Mouse (Mus musculus) forebrain, embryonic 13.5 days (tissue): ENCODE results near the gene Hivep3. TPM values are rescaled to one million over a fixed set of nuclear protein-coding genes. Genes with fewer than 3 reads are reported as not detected.

Source experiments
- ATAC-seq: fragments of 200-750 bp; cut with Nextera tagmentation; 2 replicates; pipeline ENCODE4 v1.8.0; 2017
- H3K27ac ChIP-seq: fragments of 300-500 bp; sonication (generic); 2 replicates; pipeline ENCODE4 v1.5.1; 2015; ENCODE audit warnings: inconsistent platforms, mild to moderate bottlenecking, moderate library complexity
- H3K27me3 ChIP-seq: fragments of 300-500 bp; sonication (generic); 2 replicates; pipeline ENCODE4 v1.6.1; 2015; ENCODE audit warnings: mild to moderate bottlenecking, inconsistent platforms
- H3K36me3 ChIP-seq: fragments of 300-500 bp; sonication (generic); 2 replicates; pipeline ENCODE4 v1.6.1; 2015; ENCODE audit warnings: mild to moderate bottlenecking, inconsistent platforms; ENCODE audit not compliant: poor library complexity, severe bottlenecking
- H3K4me1 ChIP-seq: fragments of 300-500 bp; sonication (generic); 2 replicates; pipeline ENCODE4 v1.6.1; 2015; ENCODE audit warnings: inconsistent platforms
- H3K4me2 ChIP-seq: fragments of 300-500 bp; sonication (generic); 2 replicates; pipeline ENCODE4 v1.6.1; 2015; ENCODE audit warnings: inconsistent platforms, mild to moderate bottlenecking, moderate library complexity
- H3K4me3 ChIP-seq: fragments of 300-500 bp; sonication (generic); 2 replicates; pipeline ENCODE4 v1.5.1; 2015; ENCODE audit warnings: mild to moderate bottlenecking, inconsistent platforms
- H3K9ac ChIP-seq: fragments of 300-500 bp; sonication (generic); 2 replicates; pipeline ENCODE4 v1.6.1; 2015; ENCODE audit warnings: mild to moderate bottlenecking, inconsistent platforms
- H3K9me3 ChIP-seq: fragments of 300-500 bp; sonication (generic); replicated peaks from 2 replicates; pipeline ENCODE4 v1.6.1; 2016; ENCODE audit warnings: inconsistent platforms
- WGBS: fragments of 180-500 bp; shearing (Covaris S2); methylation state at CpG from one replicate; pipeline ENCODE4 v1.1.7; 2015; 5-methylcytosine and 5-hydroxymethylcytosine counted together
- polyA plus RNA-seq: library from polyadenylated mRNA; unstranded; fragments of >200 nt; fragmentation: Nextera tagmentation; extraction: Ambion mirVana; gene quantifications from 2 replicates; pipeline ENCODE4 v1.2.1, GENCODE M21; 2015

Hivep3 gene
- polyA plus RNA-seq, 1 experiment from 2014 or later, result 10.5 TPM

DNA sequence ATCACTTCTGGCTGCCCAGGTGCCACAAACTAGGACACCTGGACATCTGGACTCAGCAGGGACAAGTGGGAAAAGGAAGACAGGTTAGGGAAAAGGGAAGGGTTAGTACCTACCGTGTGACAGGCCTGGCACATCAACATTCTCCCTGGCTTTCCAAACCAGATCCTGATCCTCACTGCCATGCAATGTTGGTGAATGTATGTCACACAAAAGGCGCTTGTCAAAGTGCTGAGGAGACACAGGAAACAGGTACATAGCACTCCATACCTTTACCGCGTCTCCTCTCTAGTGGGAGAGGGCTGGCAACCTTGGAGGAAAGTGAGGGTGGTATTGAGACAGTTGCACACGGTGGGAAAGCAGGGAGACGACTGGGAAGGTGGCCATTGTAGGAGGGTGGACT is 214.8 kb downstream of the Hivep3 start:
- no peak overlapping the region for H3K4me3 ChIP-seq
- H3K36me3 ChIP-seq, result no peaks in the 10 kb centered on the region
- H3K4me1 ChIP-seq, result peaks cover 19% of the 10 kb centered on the region; the same call in 1 of the 2 replicates
- H3K27me3 ChIP-seq, result no peaks in the 10 kb centered on the region
- H3K9ac ChIP-seq, result no peak overlapping the region
- H3K9me3 ChIP-seq, result peaks cover 9% of the 10 kb centered on the region; the same call in 1 of the 2 replicates
- no peak overlapping the region for H3K4me2 ChIP-seq
- H3K27ac ChIP-seq, result no peak overlapping the region
- ATAC-seq, result no peak
- 92% methylated on average over 6 of the region's 6 CpGs for WGBS

- Histone ChIP-seq H3K27ac (no peak overlapping the region), H3K4me1 (peaks cover 19% of the 10 kb centered on the region; the same call in 1 of the 2 replicates), H3K4me2 (no peak overlapping the region), H3K36me3 (no peaks in the 10 kb centered on the region), H3K4me3 (no peak overlapping the region), H3K9me3 (peaks cover 9% of the 10 kb centered on the region; the same call in 1 of the 2 replicates), H3K9ac (no peak overlapping the region), H3K27me3 (no peaks in the 10 kb centered on the region)
- WGBS, result 82% methylated on average over 12 of the region's 12 CpGs
- no peak for ATAC-seq
Measured at GRCm38 (mm10) chr4:119948922-119949614, 215.5 kb downstream of the Hivep3 start.

DNA sequence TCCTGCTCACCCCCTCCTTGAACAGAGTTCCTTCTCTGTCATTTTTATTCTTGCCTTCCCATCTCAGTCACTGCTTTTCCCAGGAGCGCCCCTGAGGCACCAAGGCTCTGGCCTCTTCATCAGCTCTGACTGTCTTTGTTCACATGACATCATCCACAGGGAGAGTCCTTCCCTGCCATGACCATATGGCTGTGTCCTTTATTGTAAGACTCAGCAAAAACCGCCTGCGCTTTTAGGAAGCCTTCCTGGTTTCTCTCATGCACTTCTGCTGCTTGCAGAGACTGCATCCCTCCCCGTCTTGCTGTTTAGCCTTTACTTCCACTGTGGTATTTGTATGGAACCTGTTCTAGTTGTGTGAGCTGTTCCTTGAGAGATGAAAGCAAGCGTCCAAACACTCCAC is 216.6 kb downstream of the Hivep3 start:
- Histone ChIP-seq H3K4me1 (peaks cover 19% of the 10 kb centered on the region; the same call in 1 of the 2 replicates), H3K9ac (no peak overlapping the region), H3K9me3 (peaks cover 6% of the 10 kb centered on the region; the same call in 1 of the 2 replicates), H3K36me3 (no peaks in the 10 kb centered on the region), H3K4me3 (no peak overlapping the region), H3K27me3 (no peaks in the 10 kb centered on the region), H3K4me2 (no peak overlapping the region), H3K27ac (no peak overlapping the region)
- no peak for ATAC-seq
- 74% methylated on average over 5 of the region's 5 CpGs for WGBS

DNA sequence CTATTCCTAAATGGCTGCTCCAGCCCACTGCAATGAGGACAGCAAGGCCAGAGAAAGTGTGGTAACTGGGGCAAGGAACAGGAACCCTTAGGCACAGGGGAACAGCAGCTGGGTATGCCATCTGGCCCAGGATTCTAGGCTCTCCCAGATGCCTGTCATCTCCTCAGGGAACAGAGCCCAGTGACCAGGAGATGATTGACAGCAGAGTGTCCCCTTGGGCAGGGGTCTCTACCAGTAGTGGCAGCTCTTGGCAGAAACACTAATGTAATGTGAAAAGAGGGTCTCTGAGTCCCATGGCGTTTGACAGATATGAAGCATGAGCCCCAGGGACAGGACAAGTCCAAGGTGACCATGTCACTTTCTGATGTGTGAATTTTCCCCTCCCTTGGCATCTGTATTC is 217.5 kb downstream of the Hivep3 start:
- Histone ChIP-seq H3K27ac (no peak overlapping the region), H3K9ac (no peak overlapping the region), H3K4me3 (no peak overlapping the region), H3K4me2 (no peak overlapping the region), H3K4me1 (peaks cover 19% of the 10 kb centered on the region; the same call in 1 of the 2 replicates), H3K36me3 (no peaks in the 10 kb centered on the region), H3K27me3 (no peaks in the 10 kb centered on the region), H3K9me3 (no peaks in the 10 kb centered on the region)
- 79% methylated on average over 1 of the region's 1 CpGs for WGBS
- no peak for ATAC-seq

- Histone ChIP-seq H3K4me3 (no peak overlapping the region), H3K27ac (no peak overlapping the region), H3K36me3 (no peaks in the 10 kb centered on the region), H3K27me3 (no peaks in the 10 kb centered on the region), H3K4me1 (no peaks in the 10 kb centered on the region), H3K9ac (no peak overlapping the region), H3K4me2 (no peak overlapping the region), H3K9me3 (no peaks in the 10 kb centered on the region)
- WGBS, result 89% methylated on average over 7 of the region's 7 CpGs
- ATAC-seq, result no peak
Measured at GRCm38 (mm10) chr4:119955008-119955407, 221.4 kb downstream of the Hivep3 start.

GRCm38 (mm10) chr4:119957970-119958369 is 224.4 kb downstream of the Hivep3 start:
- WGBS, result 95% methylated on average over 2 of the region's 2 CpGs
- Histone ChIP-seq H3K36me3 (no peaks in the 10 kb centered on the region), H3K27ac (no peak overlapping the region), H3K27me3 (no peaks in the 10 kb centered on the region), H3K4me2 (no peak overlapping the region), H3K9me3 (no peaks in the 10 kb centered on the region), H3K4me1 (no peaks in the 10 kb centered on the region; the same call in 1 of the 2 replicates), H3K4me3 (no peak overlapping the region), H3K9ac (no peak overlapping the region)
- no peak for ATAC-seq

DNA sequence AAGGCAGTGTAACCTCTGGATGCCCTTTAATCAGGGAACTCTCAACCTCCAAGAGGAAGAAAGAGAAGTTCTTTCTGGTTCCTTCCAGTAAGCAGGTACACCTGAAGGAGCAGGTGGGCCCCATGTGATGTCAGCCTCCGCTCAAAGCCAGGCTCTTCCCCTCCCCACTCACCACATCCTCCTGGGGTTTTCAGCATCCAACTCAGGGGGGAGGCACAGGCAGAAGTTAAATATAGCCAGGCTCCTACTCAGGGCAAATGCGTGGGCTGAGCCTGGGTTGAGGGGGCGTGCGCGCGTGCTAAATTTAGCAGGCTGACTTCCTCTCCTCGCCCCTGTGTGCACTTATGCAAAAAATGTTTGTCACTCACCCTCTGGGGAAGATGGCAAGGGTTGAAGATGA is 225.7 kb downstream of the Hivep3 start:
- Histone ChIP-seq H3K27ac (no peak overlapping the region), H3K4me2 (no peak overlapping the region), H3K9me3 (no peaks in the 10 kb centered on the region), H3K4me1 (no peaks in the 10 kb centered on the region; the same call in 1 of the 2 replicates), H3K9ac (no peak overlapping the region), H3K27me3 (no peaks in the 10 kb centered on the region), H3K36me3 (no peaks in the 10 kb centered on the region), H3K4me3 (no peak overlapping the region)
- 84% methylated on average over 7 of the region's 7 CpGs for WGBS
- ATAC-seq, result no peak

- Histone ChIP-seq H3K9me3 (no peaks in the 10 kb centered on the region), H3K27ac (no peak overlapping the region), H3K9ac (no peak overlapping the region), H3K4me2 (no peak overlapping the region), H3K4me3 (no peak overlapping the region), H3K4me1 (no peaks in the 10 kb centered on the region; the same call in 1 of the 2 replicates), H3K27me3 (no peaks in the 10 kb centered on the region), H3K36me3 (no peaks in the 10 kb centered on the region)
- 85% methylated on average over 1 of the region's 1 CpGs for WGBS
- ATAC-seq, result no peak
Measured at GRCm38 (mm10) chr4:119959873-119960272, 226.3 kb downstream of the Hivep3 start.

DNA sequence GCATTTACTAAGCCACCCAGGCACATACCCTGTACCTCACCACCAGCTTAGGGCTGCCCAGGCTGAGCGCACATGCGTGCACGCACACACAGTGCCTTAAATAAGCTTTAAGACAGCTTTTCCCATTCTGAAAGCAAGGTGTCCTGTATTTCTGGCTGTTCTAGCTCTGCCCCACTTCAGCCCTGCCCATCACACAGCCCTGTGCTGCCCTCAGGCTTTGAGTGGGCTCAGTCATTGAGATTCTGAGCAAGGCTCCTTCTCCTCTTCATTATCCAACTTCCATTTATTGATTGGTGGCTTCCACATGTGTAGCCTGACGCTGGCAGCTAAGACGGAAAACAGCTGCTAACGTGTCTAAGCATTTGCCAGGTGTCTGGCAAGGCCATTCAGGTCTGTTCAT is 226.9 kb downstream of the Hivep3 start:
- WGBS, result 78% methylated on average over 6 of the region's 6 CpGs
- ATAC-seq, result no peak; the same call in 1 of the 2 replicates
- H3K9me3 ChIP-seq, result no peaks in the 10 kb centered on the region
- no peak overlapping the region for H3K4me2 ChIP-seq
- H3K4me1 ChIP-seq, result no peaks in the 10 kb centered on the region; the same call in 1 of the 2 replicates
- no peak overlapping the region for H3K4me3 ChIP-seq
- no peaks in the 10 kb centered on the region for H3K27me3 ChIP-seq
- no peak overlapping the region for H3K9ac ChIP-seq
- no peak overlapping the region for H3K27ac ChIP-seq
- no peaks in the 10 kb centered on the region for H3K36me3 ChIP-seq

DNA sequence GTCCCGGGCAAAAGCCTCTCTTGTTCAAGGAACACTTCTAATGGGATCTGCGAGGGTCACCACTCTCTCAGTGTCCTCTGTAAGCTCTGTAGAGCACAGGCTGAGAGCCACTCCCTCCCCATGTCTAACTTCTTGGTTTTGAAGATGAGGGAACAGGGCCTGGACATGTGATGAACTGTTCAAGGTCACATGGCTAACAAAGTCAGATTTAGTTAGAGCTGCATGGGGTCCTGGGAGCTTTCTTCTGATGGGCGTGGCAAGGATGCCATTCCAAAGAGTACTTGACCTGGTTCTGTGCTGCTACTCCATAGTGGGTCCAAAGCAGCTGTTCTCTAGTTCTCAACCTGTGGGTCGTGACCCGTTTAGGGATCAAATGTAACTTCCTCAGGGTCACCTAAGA is 227.6 kb downstream of the Hivep3 start:
- Histone ChIP-seq H3K36me3 (no peaks in the 10 kb centered on the region), H3K27me3 (no peaks in the 10 kb centered on the region), H3K9me3 (no peaks in the 10 kb centered on the region), H3K9ac (no peak overlapping the region), H3K4me2 (no peak overlapping the region), H3K27ac (no peak overlapping the region), H3K4me1 (no peaks in the 10 kb centered on the region; the same call in 1 of the 2 replicates), H3K4me3 (no peak overlapping the region)
- no peak for ATAC-seq
- 88% methylated on average over 5 of the region's 5 CpGs for WGBS

- Histone ChIP-seq H3K9ac (no peak overlapping the region), H3K36me3 (no peaks in the 10 kb centered on the region), H3K9me3 (no peaks in the 10 kb centered on the region), H3K4me3 (no peak overlapping the region), H3K27ac (no peak overlapping the region), H3K4me2 (no peak overlapping the region), H3K4me1 (peaks cover 5% of the 10 kb centered on the region; the same call in 1 of the 2 replicates), H3K27me3 (no peaks in the 10 kb centered on the region)
- no peak for ATAC-seq
- 79% methylated on average over 5 of the region's 5 CpGs for WGBS
Measured at GRCm38 (mm10) chr4:119962066-119962465, 228.5 kb downstream of the Hivep3 start.

GRCm38 (mm10) chr4:119966105-119967072 is 232.8 kb downstream of the Hivep3 start:
- Histone ChIP-seq H3K4me1 (peaks cover 44% of the 10 kb centered on the region), H3K4me3 (no peak overlapping the region), H3K9me3 (no peaks in the 10 kb centered on the region), H3K27me3 (no peaks in the 10 kb centered on the region), H3K36me3 (no peaks in the 10 kb centered on the region), H3K4me2 (no peak overlapping the region), H3K9ac (no peak overlapping the region), H3K27ac (no peak overlapping the region)
- 62% methylated on average over 20 of the region's 20 CpGs for WGBS
- no peak for ATAC-seq
